Mouse (Mus musculus): ENCODE results near the gene Adgrg7. TPM values are rescaled to one million over a fixed set of nuclear protein-coding genes. Genes with fewer than 3 reads are reported as not detected.

The Adgrg7 gene
- polyA plus RNA-seq (2012; rRNA removed) = 0.30 and 0.48 TPM in 2 replicates

DNA sequence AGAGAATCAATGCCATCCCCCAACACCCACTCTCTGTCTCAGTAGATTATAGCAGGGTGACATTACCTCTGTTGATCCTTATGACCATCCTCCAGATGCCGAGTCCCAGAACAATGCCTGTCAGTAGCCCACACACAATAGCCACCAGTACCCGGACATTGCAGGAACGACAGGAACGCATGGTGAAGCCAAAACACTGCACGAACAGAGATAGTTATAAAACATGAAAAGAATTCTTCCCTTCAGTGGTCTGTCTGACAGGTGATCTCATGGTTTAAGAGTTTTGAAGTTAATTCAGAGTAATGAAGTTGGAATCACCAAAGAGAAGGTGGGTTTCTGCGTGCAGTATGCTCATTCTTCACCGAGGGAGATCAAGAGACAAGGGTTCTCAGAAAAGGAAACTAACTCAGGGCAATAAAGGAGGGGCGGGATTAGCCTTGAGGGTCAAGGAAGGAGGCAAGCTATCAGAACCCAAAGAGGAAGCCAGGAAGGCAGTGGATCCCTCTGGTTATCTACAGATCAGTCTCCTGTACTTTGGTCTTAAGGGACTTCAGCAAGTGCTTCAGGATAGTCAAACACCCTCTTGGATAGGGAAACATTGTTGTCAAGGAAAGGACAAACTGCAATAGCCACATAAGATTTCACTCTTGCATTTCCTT is at the start of gene Adgrg7:
Gene Adgrg7, minus strand, starts transcription at position 375 of the 659 bp plus-strand sequence.
- TF ChIP-seq CTCF (IDR thresholded peaks at IDR 0.05; ENCODE audit: control insufficient read depth, insufficient read depth, insufficient replicate concordance, low read depth, low read length) (no peak), POLR2A (IDR thresholded peaks at IDR 0.05; ENCODE audit: control insufficient read depth, low read depth, low read length) (no peak)
- H3K4me1 ChIP-seq (ENCODE audit: control insufficient read depth, insufficient read depth, low read length) = no peaks in the 10 kb centered on the region
- H3K27ac ChIP-seq (ENCODE audit: control insufficient read depth, insufficient read depth, low read depth, low read length) = no peak within 1 kb of the TSS
- no peaks in the 10 kb centered on the region for H3K27me3 ChIP-seq (ENCODE audit: control insufficient read depth, insufficient read depth, low read length)
- no peaks in the 10 kb centered on the region for H3K36me3 ChIP-seq (ENCODE audit: control insufficient read depth, insufficient read depth, low read length)
- H3K4me3 ChIP-seq (ENCODE audit: control insufficient read depth, low read depth, low read length) = no peak within 1 kb of the TSS

DNA sequence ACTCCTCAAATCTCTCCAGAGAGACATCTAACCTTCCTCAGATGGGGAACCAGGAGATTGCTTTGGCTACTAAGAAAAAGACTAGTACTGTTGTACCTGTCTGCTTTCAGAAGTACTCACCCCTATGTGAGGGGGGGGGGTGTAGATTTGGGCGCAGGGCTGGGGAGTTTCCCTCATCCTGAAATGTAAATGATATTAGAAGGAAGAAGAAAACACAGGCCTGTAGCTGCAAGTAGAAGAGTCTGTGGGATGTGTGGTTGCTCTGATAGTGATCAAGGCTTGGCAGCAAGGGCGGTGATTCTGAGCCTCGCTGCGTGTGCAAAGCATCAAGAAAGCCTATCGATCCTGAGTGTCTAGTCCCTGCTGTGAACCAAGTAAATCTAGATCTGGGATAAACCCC is 47.3 kb upstream of the Adgrg7 start:
- no peaks in the 10 kb centered on the region for H3K27me3 ChIP-seq (ENCODE audit: control insufficient read depth, insufficient read depth, low read length)
- no peaks in the 10 kb centered on the region for H3K36me3 ChIP-seq (ENCODE audit: control insufficient read depth, insufficient read depth, low read length)
- TF ChIP-seq CTCF (IDR thresholded peaks at IDR 0.05; ENCODE audit: control insufficient read depth, insufficient read depth, insufficient replicate concordance, low read depth, low read length) (no peak), POLR2A (IDR thresholded peaks at IDR 0.05; ENCODE audit: control insufficient read depth, low read depth, low read length) (no peak)
- H3K27ac ChIP-seq (ENCODE audit: control insufficient read depth, insufficient read depth, low read depth, low read length) = no peak overlapping the region
- no peaks in the 10 kb centered on the region for H3K4me1 ChIP-seq (ENCODE audit: control insufficient read depth, insufficient read depth, low read length)
- H3K4me3 ChIP-seq (ENCODE audit: control insufficient read depth, low read depth, low read length) = no peak overlapping the region

DNA sequence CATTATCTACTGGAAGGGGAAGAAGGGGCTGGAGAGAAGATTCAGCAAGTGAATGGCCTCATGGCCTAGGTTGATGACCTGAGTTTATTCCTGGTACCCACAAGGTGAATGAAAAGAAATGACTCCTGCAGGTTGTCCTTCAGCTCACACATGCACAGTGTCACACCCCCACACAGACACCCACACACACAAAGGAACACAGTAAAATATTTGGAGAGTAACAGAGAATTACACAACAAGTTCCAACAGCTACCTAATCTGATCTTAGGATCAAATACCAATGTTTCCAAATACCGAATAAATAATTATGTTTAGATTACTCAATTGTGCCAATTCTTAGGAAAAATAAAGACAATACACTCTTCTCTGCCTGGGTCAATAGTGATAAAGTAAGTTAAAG is 37.7 kb upstream of the Adgrg7 start:
- Histone ChIP-seq H3K27me3 (ENCODE audit: control insufficient read depth, insufficient read depth, low read length) (no peaks in the 10 kb centered on the region), H3K4me3 (ENCODE audit: control insufficient read depth, low read depth, low read length) (no peak overlapping the region), H3K27ac (ENCODE audit: control insufficient read depth, insufficient read depth, low read depth, low read length) (no peak overlapping the region), H3K36me3 (ENCODE audit: control insufficient read depth, insufficient read depth, low read length) (no peaks in the 10 kb centered on the region), H3K4me1 (ENCODE audit: control insufficient read depth, insufficient read depth, low read length) (no peaks in the 10 kb centered on the region)
- TF ChIP-seq CTCF (IDR thresholded peaks at IDR 0.05; ENCODE audit: control insufficient read depth, insufficient read depth, insufficient replicate concordance, low read depth, low read length) (no peak), POLR2A (IDR thresholded peaks at IDR 0.05; ENCODE audit: control insufficient read depth, low read depth, low read length) (no peak)

DNA sequence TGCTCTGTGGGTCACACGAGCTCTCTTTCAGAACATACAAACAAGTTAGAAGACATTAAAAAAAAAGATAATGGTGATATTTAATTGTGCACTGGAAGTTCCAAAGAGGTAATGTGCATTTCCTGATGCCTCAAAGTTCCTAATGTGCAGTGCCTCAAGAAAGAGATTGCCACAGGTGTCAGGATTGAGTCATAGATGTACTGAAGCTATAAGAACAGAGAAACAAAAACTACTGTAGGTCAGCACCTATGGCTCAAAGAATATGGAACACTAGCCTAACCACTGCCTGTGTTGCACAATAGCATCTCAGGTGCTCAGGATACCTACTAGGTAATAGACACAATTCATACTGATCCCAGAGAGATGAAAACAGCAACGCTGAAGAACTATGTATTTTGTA is 36.3 kb upstream of the Adgrg7 start:
- no peak for TF ChIP-seq POLR2A (IDR thresholded peaks at IDR 0.05; ENCODE audit: control insufficient read depth, low read depth, low read length)
- no peak for TF ChIP-seq CTCF (IDR thresholded peaks at IDR 0.05; ENCODE audit: control insufficient read depth, insufficient read depth, insufficient replicate concordance, low read depth, low read length)

DNA sequence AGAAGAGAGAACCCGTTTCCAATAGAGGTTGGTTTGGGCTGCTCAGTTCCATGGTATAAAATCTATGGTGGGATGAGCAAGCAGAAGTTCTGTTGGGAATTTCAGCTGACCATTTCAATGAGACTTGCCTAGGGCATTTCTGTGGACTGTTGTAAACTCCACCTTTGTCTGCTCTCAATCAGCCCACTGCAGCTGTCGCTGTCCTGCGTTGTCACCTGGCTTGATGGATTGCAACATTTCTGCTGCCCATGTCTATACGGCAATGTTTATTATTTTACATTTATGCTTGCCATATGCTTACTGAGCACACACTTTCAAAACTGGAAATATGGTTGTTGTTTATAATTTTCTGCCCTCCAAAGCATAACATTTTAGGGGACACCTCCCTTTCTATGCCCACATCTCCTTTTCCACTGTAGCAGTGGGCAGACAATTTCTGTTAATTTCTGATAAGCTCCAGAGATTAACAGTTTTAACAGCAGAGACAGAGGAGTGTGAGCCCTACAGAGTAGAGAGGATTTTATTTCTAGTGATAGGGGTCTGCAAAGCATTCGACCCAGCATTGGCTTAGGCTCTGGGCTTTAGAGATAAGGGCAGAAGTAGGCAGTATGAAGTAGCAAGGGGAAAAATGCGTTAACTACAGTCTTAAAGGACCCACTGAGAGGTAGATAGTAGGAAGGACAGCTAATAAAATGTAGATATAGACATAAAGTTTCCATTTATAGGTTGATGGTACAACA is 5.9 kb upstream of the Adgrg7 start:
- TF ChIP-seq CTCF (IDR thresholded peaks at IDR 0.05; ENCODE audit: control insufficient read depth, insufficient read depth, insufficient replicate concordance, low read depth, low read length) = no peak
- H3K36me3 ChIP-seq (ENCODE audit: control insufficient read depth, insufficient read depth, low read length) = no peaks in the 10 kb centered on the region

More for the DNA sequence above, 36.3 kb upstream of the Adgrg7 start:
- no peaks in the 10 kb centered on the region for H3K4me1 ChIP-seq (ENCODE audit: control insufficient read depth, insufficient read depth, low read length)
- no peak overlapping the region for H3K4me3 ChIP-seq (ENCODE audit: control insufficient read depth, low read depth, low read length)
- H3K36me3 ChIP-seq (ENCODE audit: control insufficient read depth, insufficient read depth, low read length) = no peaks in the 10 kb centered on the region
- no peaks in the 10 kb centered on the region for H3K27me3 ChIP-seq (ENCODE audit: control insufficient read depth, insufficient read depth, low read length)
- no peak overlapping the region for H3K27ac ChIP-seq (ENCODE audit: control insufficient read depth, insufficient read depth, low read depth, low read length)

DNA sequence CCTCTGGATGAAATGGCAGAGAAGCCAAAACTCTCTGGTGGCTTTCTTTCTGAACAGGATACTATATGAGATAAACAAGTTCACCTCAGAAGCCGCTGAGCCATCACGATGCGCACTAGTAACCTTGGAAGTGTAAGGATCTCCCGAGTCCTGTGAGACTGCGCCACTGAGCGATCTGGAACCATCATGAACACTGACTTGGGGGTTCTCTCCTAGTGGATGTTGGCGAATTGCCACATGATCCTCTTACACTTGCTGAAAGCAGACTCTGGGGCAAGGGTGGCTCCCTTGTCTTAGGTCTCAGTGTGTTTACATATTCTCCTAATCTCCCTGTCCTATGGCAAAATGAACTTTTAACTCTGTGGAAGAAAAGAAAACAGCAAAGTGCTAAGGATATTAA is 5.3 kb upstream of the Adgrg7 start:
- Histone ChIP-seq H3K36me3 (ENCODE audit: control insufficient read depth, insufficient read depth, low read length) (no peaks in the 10 kb centered on the region), H3K27ac (ENCODE audit: control insufficient read depth, insufficient read depth, low read depth, low read length) (no peak overlapping the region), H3K4me3 (ENCODE audit: control insufficient read depth, low read depth, low read length) (no peak overlapping the region), H3K27me3 (ENCODE audit: control insufficient read depth, insufficient read depth, low read length) (no peaks in the 10 kb centered on the region), H3K4me1 (ENCODE audit: control insufficient read depth, insufficient read depth, low read length) (no peaks in the 10 kb centered on the region)
- TF ChIP-seq CTCF (IDR thresholded peaks at IDR 0.05; ENCODE audit: control insufficient read depth, insufficient read depth, insufficient replicate concordance, low read depth, low read length) = no peak
- no peak for TF ChIP-seq POLR2A (IDR thresholded peaks at IDR 0.05; ENCODE audit: control insufficient read depth, low read depth, low read length)

More for the DNA sequence above, 5.9 kb upstream of the Adgrg7 start:
- H3K27me3 ChIP-seq (ENCODE audit: control insufficient read depth, insufficient read depth, low read length) = no peaks in the 10 kb centered on the region
- H3K4me1 ChIP-seq (ENCODE audit: control insufficient read depth, insufficient read depth, low read length) = no peaks in the 10 kb centered on the region
- H3K4me3 ChIP-seq (ENCODE audit: control insufficient read depth, low read depth, low read length) = no peak overlapping the region
- no peak overlapping the region for H3K27ac ChIP-seq (ENCODE audit: control insufficient read depth, insufficient read depth, low read depth, low read length)

DNA sequence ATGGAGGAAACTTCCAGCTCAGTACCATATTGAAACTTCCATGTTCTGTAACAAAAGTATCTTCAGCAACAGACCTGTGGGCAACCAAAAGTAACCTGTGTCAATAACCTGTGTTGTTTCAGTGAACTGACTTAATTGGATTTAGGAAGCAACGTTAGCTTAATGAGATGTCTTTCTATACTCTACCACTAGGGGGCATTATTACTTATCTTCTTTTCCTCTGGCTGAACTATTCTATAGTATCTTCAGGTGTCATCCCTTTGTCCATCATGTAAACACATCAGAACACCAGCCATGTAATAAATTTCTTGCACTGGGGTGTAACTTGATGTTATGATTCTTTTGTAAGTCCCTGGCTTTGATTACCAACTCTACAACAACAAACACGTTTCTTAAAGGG is 4.8 kb upstream of the Adgrg7 start:
- no peak overlapping the region for H3K27ac ChIP-seq (ENCODE audit: control insufficient read depth, insufficient read depth, low read depth, low read length)
- H3K36me3 ChIP-seq (ENCODE audit: control insufficient read depth, insufficient read depth, low read length) = no peaks in the 10 kb centered on the region
- no peak overlapping the region for H3K4me3 ChIP-seq (ENCODE audit: control insufficient read depth, low read depth, low read length)
- H3K4me1 ChIP-seq (ENCODE audit: control insufficient read depth, insufficient read depth, low read length) = no peaks in the 10 kb centered on the region
- no peak for TF ChIP-seq CTCF (IDR thresholded peaks at IDR 0.05; ENCODE audit: control insufficient read depth, insufficient read depth, insufficient replicate concordance, low read depth, low read length)
- no peak for TF ChIP-seq POLR2A (IDR thresholded peaks at IDR 0.05; ENCODE audit: control insufficient read depth, low read depth, low read length)
- H3K27me3 ChIP-seq (ENCODE audit: control insufficient read depth, insufficient read depth, low read length) = no peaks in the 10 kb centered on the region
